Mouse (Mus musculus): Measurements from ENCODE around the gene Gpr6.

GRCm38 (mm10) chr10:41072116-41072515 lies at the start of gene Gpr6:
- TF ChIP-seq CTCF (IDR thresholded peaks at IDR 0.05; ENCODE audit: low read depth) (no peak), EP300 (IDR thresholded peaks at IDR 0.05; ENCODE audit: low read depth) (no peak)
